Mouse (Mus musculus) erythroblast, embryonic 14.5 days (primary cell): Measurements from ENCODE around the gene Nedd8.

Source experiments
- GATA1 ChIP-seq: IDR thresholded peaks from 2 replicates; pipeline ENCODE4 v1.6.1; 2012; ENCODE audit warnings: low read length, inconsistent platforms, mixed read lengths
- TAL1 ChIP-seq: IDR thresholded peaks from 3 replicates; pipeline ENCODE4 v1.6.1; 2012; ENCODE audit warnings: low read length, inconsistent platforms, mixed read lengths

DNA sequence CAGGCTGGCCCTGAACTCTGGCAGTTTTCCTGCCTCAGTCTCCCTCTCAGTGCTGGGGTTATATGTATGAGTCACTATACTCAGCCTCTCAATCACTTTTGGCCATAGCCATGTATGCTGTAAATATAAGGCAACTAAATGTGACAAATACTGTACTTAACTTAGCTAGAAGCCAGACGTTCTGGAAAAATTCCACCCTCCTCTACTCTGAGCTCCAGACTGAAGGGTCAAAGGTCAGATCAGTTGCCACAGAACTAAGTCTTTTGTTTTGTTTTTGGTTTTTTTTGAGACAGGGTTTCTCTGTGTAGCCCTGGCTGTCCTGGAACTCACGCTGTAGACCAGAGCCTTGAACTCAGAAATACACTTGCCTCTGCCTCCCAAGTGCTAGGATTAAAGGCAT is 56.0 kb downstream of the Nedd8 start:
- TF ChIP-seq GATA1: no peak
- no peak for TF ChIP-seq TAL1
